Mouse (Mus musculus) Muller cell, postnatal 12 days (primary cell): ENCODE measurements around the gene Abcg1.

Experiments used
- DNase-seq: peaks from one replicate; pipeline ENCODE4 v3.0.0-alpha.2; 2015; ENCODE audit errors: inconsistent ontology term

The Abcg1 gene

GRCm38 (mm10) chr17:31040421-31040820 is 17.1 kb upstream of the Abcg1 start:
- DNase-seq, result no peak

GRCm38 (mm10) chr17:31042751-31043150 is 14.7 kb upstream of the Abcg1 start:
- peak; percentile 74 for DNase-seq

- no peak for DNase-seq
Measured at GRCm38 (mm10) chr17:31057891-31058744, 643 bp downstream of the Abcg1 start.

GRCm38 (mm10) chr17:31058745-31059085 is 1.2 kb downstream of the Abcg1 start:
- DNase-seq, result peak; percentile 40

GRCm38 (mm10) chr17:31060196-31060587 is 2.7 kb downstream of the Abcg1 start:
- DNase-seq, result peak; percentile 13

GRCm38 (mm10) chr17:31060588-31061345 is 3.3 kb downstream of the Abcg1 start:
- peak; percentile 30 for DNase-seq

- no peak for DNase-seq
Measured at GRCm38 (mm10) chr17:31061346-31062095, 4.0 kb downstream of the Abcg1 start.

- no peak for DNase-seq
Measured at GRCm38 (mm10) chr17:31066058-31066457, 8.6 kb downstream of the Abcg1 start.

- no peak for DNase-seq
Measured at GRCm38 (mm10) chr17:31067051-31067450, 9.6 kb downstream of the Abcg1 start.

GRCm38 (mm10) chr17:31069121-31069520 is 11.6 kb downstream of the Abcg1 start:
- no peak for DNase-seq

- DNase-seq, result no peak
Measured at GRCm38 (mm10) chr17:31069845-31070244, 12.4 kb downstream of the Abcg1 start.

GRCm38 (mm10) chr17:31070403-31071185 is 13.1 kb downstream of the Abcg1 start:
- peak; percentile 13 for DNase-seq

- DNase-seq, result no peak
Measured at GRCm38 (mm10) chr17:31071421-31072301, 14.2 kb downstream of the Abcg1 start.

- peak; percentile 13 for DNase-seq
Measured at GRCm38 (mm10) chr17:31072872-31073271, 15.4 kb downstream of the Abcg1 start.

GRCm38 (mm10) chr17:31073273-31074052 is 16.0 kb downstream of the Abcg1 start:
- peak; percentile 66 for DNase-seq

GRCm38 (mm10) chr17:31074053-31074590 is 16.6 kb downstream of the Abcg1 start:
- DNase-seq, result peak; percentile 60

- DNase-seq, result no peak
Measured at GRCm38 (mm10) chr17:31074666-31075065, 17.2 kb downstream of the Abcg1 start.

GRCm38 (mm10) chr17:31075471-31075870 is 18.0 kb downstream of the Abcg1 start:
- DNase-seq, result no peak

- no peak for DNase-seq
Measured at GRCm38 (mm10) chr17:31077561-31077960, 20.1 kb downstream of the Abcg1 start.
